Mouse (Mus musculus): ENCODE measurements around the gene Ccdc138.

Ccdc138 gene

GRCm38 (mm10) chr10:58585427-58586223, 87.9 kb downstream of the Ccdc138 start:
- DNase-seq (ENCODE audit: low spot score), result no peak

GRCm38 (mm10) chr10:58594486-58594885, 96.7 kb downstream of the Ccdc138 start:
- DNase-seq (ENCODE audit: low spot score), result no peak

- DNase-seq (ENCODE audit: low spot score), result no peak
These were observed 97.4 kb downstream of the Ccdc138 start for GRCm38 (mm10) chr10:58595197-58595596.

- no peak for DNase-seq (ENCODE audit: low spot score)
These were observed 98.1 kb downstream of the Ccdc138 start for GRCm38 (mm10) chr10:58595821-58596220.

GRCm38 (mm10) chr10:58600151-58600550, 102.4 kb downstream of the Ccdc138 start:
- no peak for DNase-seq (ENCODE audit: low spot score)

GRCm38 (mm10) chr10:58600983-58601382, 103.2 kb downstream of the Ccdc138 start:
- no peak for DNase-seq (ENCODE audit: low spot score)

- peak; percentile 14 for DNase-seq (ENCODE audit: low spot score)
These were observed 103.7 kb downstream of the Ccdc138 start for GRCm38 (mm10) chr10:58601431-58601901.

GRCm38 (mm10) chr10:58601946-58602345, 104.2 kb downstream of the Ccdc138 start:
- DNase-seq (ENCODE audit: low spot score), result no peak

- peak; percentile 62 for DNase-seq (ENCODE audit: low spot score)
These were observed 107.0 kb downstream of the Ccdc138 start for GRCm38 (mm10) chr10:58604779-58605178.

- DNase-seq (ENCODE audit: low spot score), result no peak
These were observed 108.6 kb downstream of the Ccdc138 start for GRCm38 (mm10) chr10:58606356-58606755.

- no peak for DNase-seq (ENCODE audit: low spot score)
These were observed 111.1 kb downstream of the Ccdc138 start for GRCm38 (mm10) chr10:58608858-58609257.

GRCm38 (mm10) chr10:58610484-58611261, 112.9 kb downstream of the Ccdc138 start:
- DNase-seq (ENCODE audit: low spot score), result no peak

- no peak for DNase-seq (ENCODE audit: low spot score)
These were observed 116.9 kb downstream of the Ccdc138 start for GRCm38 (mm10) chr10:58614601-58615000.

- no peak for DNase-seq (ENCODE audit: low spot score)
These were observed 118.8 kb downstream of the Ccdc138 start for GRCm38 (mm10) chr10:58616565-58616964.

GRCm38 (mm10) chr10:58618501-58619216, 120.9 kb downstream of the Ccdc138 start:
- no peak for DNase-seq (ENCODE audit: low spot score)

- DNase-seq (ENCODE audit: low spot score), result no peak
These were observed 121.5 kb downstream of the Ccdc138 start for GRCm38 (mm10) chr10:58619266-58619665.

GRCm38 (mm10) chr10:58624848-58625711, 127.3 kb downstream of the Ccdc138 start:
- DNase-seq (ENCODE audit: low spot score), result no peak

Data from ovary, adult 18-20 months (tissue).